Comparison of ENCODE assay signal across 9 mouse cellular contexts in genomic region chr12:70345531-70346138, GRCm38 (mm10). TPM values are rescaled to one million over a fixed set of nuclear protein-coding genes. Genes with fewer than 3 reads are reported as not detected.
DNase-seq lines count a peak whose midpoint lies in the region; ATAC-seq lines count a peak whose summit lies in the region.
"Had no signal": no experiment of that assay in that cellular context is flagged by ENCODE, and none has a peak within 500 bp of the region (broad histone marks: within the 10 kb centered on the region; RNA-seq: fewer than 3 reads in every experiment).

No protein-coding gene starts in this region.

- H3K9me3 ChIP-seq in heart, embryonic 13.5 days: no peaks in the 10 kb centered on the region
- H3K9me3 ChIP-seq in limb, embryonic 10.5 days (replicated peaks): no peaks in the 10 kb centered on the region

- H3K9ac ChIP-seq in heart, embryonic 13.5 days: no peak overlapping the region

- peak overlapping the region; percentile 69 for H3K4me3 ChIP-seq in heart, embryonic 13.5 days
- H3K4me3 ChIP-seq in limb, embryonic 10.5 days: peak overlapping the region; percentile 74

- peaks cover 22% of the 10 kb centered on the region for H3K4me1 ChIP-seq in heart, embryonic 13.5 days
- peaks cover 27% of the 10 kb centered on the region for H3K4me1 ChIP-seq in limb, embryonic 10.5 days

- ATAC-seq in heart, embryonic 13.5 days (ENCODE audit: extremely low read depth, insufficient number of reproducible peaks, low FRiP score, low TSS enrichment): no peak
- ATAC-seq in erythroid progenitor cell, adult 5-6 weeks (replicated peaks; ENCODE audit: low FRiP score, poor library complexity, severe bottlenecking): no peak

- H3K4me2 ChIP-seq in heart, embryonic 13.5 days: peak overlapping the region; percentile 98

- 30% methylated on average over 16 of the region's 16 CpGs for WGBS in heart, embryonic 13.5 days
- 29% methylated on average over 16 of the region's 16 CpGs for WGBS in limb, embryonic 10.5 days

- no peak overlapping the region for H3K27ac ChIP-seq in heart, embryonic 13.5 days (replicated peaks)
- no peak overlapping the region for H3K27ac ChIP-seq in limb, embryonic 10.5 days

- intact Hi-C loops in heart, postnatal 14 days (cut with DNase I): no loop called here

- peaks cover 54% of the 10 kb centered on the region for H3K27me3 ChIP-seq in heart, embryonic 13.5 days (replicated peaks)
- peaks cover 38% of the 10 kb centered on the region for H3K27me3 ChIP-seq in limb, embryonic 10.5 days (ENCODE audit: low read depth, poor library complexity, severe bottlenecking)

- no peaks in the 10 kb centered on the region for H3K36me3 ChIP-seq in heart, embryonic 13.5 days
- no peaks in the 10 kb centered on the region for H3K36me3 ChIP-seq in limb, embryonic 10.5 days

- DNase-seq in heart, postnatal 14 days: no peak
- peak; percentile 72 to 75 for DNase-seq in cerebellum, postnatal 10 days
- DNase-seq in frontal cortex, postnatal 36 days (ENCODE audit: low spot score in 2 of 2): peak; percentile 74 to 75
- no peak for DNase-seq in limb, embryonic 10.5 days (ENCODE audit: low spot score)
- peak; percentile 55 to 61 for DNase-seq in right cerebral cortex, postnatal 36 days (ENCODE audit: low spot score in 2 of 2)
- DNase-seq in adipocyte (ENCODE audit: low spot score): no peak

RNA-seq across cellular contexts. Expression of gene Trim9, which starts 1.8 kb away (rescaled TPM):
- polyA plus RNA-seq in heart, embryonic 13.5 days (2015; fragmentation: Nextera tagmentation; extraction: Ambion mirVana): 0.32 and 0.57 TPM in 2 replicates
- under 1 TPM; 0.38 to 0.39 TPM for total RNA-seq in heart, postnatal 14 days (2021)
- 0.25 and 0.55 TPM in 2 replicates for polyA plus RNA-seq in limb, embryonic 10.5 days (2016; fragmentation: Nextera tagmentation; extraction: Ambion mirVana)
- total RNA-seq in erythroid progenitor cell, adult 5-6 weeks (2015; ENCODE audit: low replicate concordance): not detected in 2 replicates
- not detected in 2 replicates for total RNA-seq in erythroid progenitor cell, adult 5-6 weeks (2017; ENCODE audit: low replicate concordance)
- total RNA-seq: CH12.LX had no signal

Comparison
In these comparisons a context has a peak if more than half of its experiments do, and no peak if none do; other contexts are left out.
1. DNase-seq: peak in cerebellum, postnatal 10 days (2 of 2), frontal cortex, postnatal 36 days (2 of 2) and right cerebral cortex, postnatal 36 days (2 of 2); none in heart, postnatal 14 days (0 of 2), limb, embryonic 10.5 days (single experiment) and adipocyte (single experiment).